ENCODE assay signal across 25 mouse cellular contexts in the genomic region with DNA sequence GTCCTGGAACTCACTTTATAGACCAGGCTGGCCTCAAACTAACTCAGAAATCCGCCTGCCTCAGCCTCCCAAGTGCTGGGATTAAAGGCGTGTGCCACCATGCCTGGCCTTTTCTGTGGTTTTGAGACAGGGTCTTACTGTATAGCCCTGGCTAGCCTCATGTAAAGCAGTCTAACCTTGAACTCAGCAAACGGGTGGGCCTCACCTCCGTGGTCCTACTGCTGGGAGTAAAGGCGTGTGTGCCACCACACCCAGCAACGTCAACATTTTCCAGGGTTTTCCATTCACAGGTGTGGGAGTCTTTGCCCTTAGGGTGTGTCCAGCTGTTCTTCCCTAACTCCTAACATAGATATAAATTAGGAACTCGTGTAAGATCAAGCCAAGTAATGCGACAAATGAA. TPM values are rescaled to one million over a fixed set of nuclear protein-coding genes. Genes with fewer than 3 reads are reported as not detected.
DNase-seq lines count a peak whose midpoint lies in the region; ATAC-seq lines count a peak whose summit lies in the region.
"Had no signal": no experiment of that assay in that cellular context is flagged by ENCODE, and none has a peak within 500 bp of the region (broad histone marks: within the 10 kb centered on the region; RNA-seq: fewer than 3 reads in every experiment).

No protein-coding gene starts in this region.

- H3K36me3 ChIP-seq in heart, embryonic 12.5 days = no peaks in the 10 kb centered on the region
- no peaks in the 10 kb centered on the region for H3K36me3 ChIP-seq in liver, embryonic 11.5 days (ENCODE audit: control insufficient read depth, insufficient read depth, low read length)
- H3K36me3 ChIP-seq: embryonic facial prominence, embryonic 13.5 days; embryonic facial prominence, embryonic 15.5 days; forebrain, embryonic 10.5 days; forebrain, embryonic 12.5 days had no signal

- no peak for ATAC-seq in heart, embryonic 12.5 days (ENCODE audit: insufficient number of reproducible peaks, low FRiP score)
- ATAC-seq in liver, embryonic 11.5 days (replicated peaks; ENCODE audit: low FRiP score) = no peak
- ATAC-seq: CD4-positive, CD25-positive, alpha-beta regulatory T cell, adult 4 months; forebrain, embryonic 14.5 days; forebrain, embryonic 16.5 days had no signal

- no peak overlapping the region for H3K27ac ChIP-seq in heart, embryonic 12.5 days (ENCODE audit: poor library complexity, severe bottlenecking)
- no peak overlapping the region for H3K27ac ChIP-seq in liver, embryonic 11.5 days (ENCODE audit: low read depth, low read length)
- H3K27ac ChIP-seq: embryonic facial prominence, embryonic 13.5 days; embryonic facial prominence, embryonic 15.5 days; forebrain, embryonic 10.5 days; forebrain, embryonic 12.5 days had no signal

- H3K4me3 ChIP-seq in heart, embryonic 12.5 days = no peak overlapping the region
- no peak overlapping the region for H3K4me3 ChIP-seq in liver, embryonic 11.5 days (ENCODE audit: low read depth, low read length)
- H3K4me3 ChIP-seq: embryonic facial prominence, embryonic 13.5 days; embryonic facial prominence, embryonic 15.5 days; erythroblast, embryonic 14.5 days; forebrain, embryonic 10.5 days; forebrain, embryonic 12.5 days had no signal

- peak; percentile 74 for DNase-seq in heart, adult 11 months
- DNase-seq in ES-CJ7 (ENCODE audit: low read depth, low spot score) (peak; percentile 66), ZHBTc4 (ENCODE audit: low read depth, low spot score) (peak; percentile 22)
- DNase-seq in liver, embryonic 11.5 days (ENCODE audit: low spot score) = no peak
- DNase-seq: adrenal gland, adult 2 months; adrenal gland, postnatal 10 days; adrenal gland, postnatal 25 days; B cell, adult 2 months; cerebellum, adult 11 months; cerebellum, adult 18-20 months; cerebellum, adult 8-10 months; cerebellum, adult 9-11 months; cerebellum, postnatal 14 days; cerebellum, postnatal 36 days; embryo, embryonic 11 days had no signal

- WGBS in heart, embryonic 12.5 days = 88% methylated on average over 8 of the region's 8 CpGs
- WGBS in liver, embryonic 11.5 days = 85% methylated on average over 8 of the region's 8 CpGs

- no peak overlapping the region for H3K4me2 ChIP-seq in heart, embryonic 12.5 days
- H3K4me2 ChIP-seq in liver, embryonic 11.5 days = no peak overlapping the region
- H3K4me2 ChIP-seq: embryonic facial prominence, embryonic 13.5 days; embryonic facial prominence, embryonic 15.5 days; forebrain, embryonic 12.5 days had no signal

- H3K9me3 ChIP-seq in heart, embryonic 12.5 days (replicated peaks) = 0 out of 2 replicates have a peak, but pooled peaks cover 2% of the 10 kb centered on the region
- no peaks in the 10 kb centered on the region for H3K9me3 ChIP-seq in liver, embryonic 11.5 days (ENCODE audit: control insufficient read depth, low read length)
- H3K9me3 ChIP-seq: embryonic facial prominence, embryonic 13.5 days; embryonic facial prominence, embryonic 15.5 days; forebrain, embryonic 10.5 days had no signal

- H3K4me1 ChIP-seq in heart, embryonic 12.5 days (replicated peaks) = peaks cover 4% of the 10 kb centered on the region; the same call in 1 of the 2 replicates
- H3K4me1 ChIP-seq in liver, embryonic 11.5 days (replicated peaks; ENCODE audit: control insufficient read depth, insufficient read depth, low read length) = no peaks in the 10 kb centered on the region
- H3K4me1 ChIP-seq: embryonic facial prominence, embryonic 13.5 days; embryonic facial prominence, embryonic 15.5 days; forebrain, embryonic 10.5 days; forebrain, embryonic 12.5 days had no signal

- no peak overlapping the region for H3K9ac ChIP-seq in heart, embryonic 12.5 days
- H3K9ac ChIP-seq in liver, embryonic 11.5 days (ENCODE audit: low read depth, low read length) = no peak overlapping the region
- H3K9ac ChIP-seq: embryonic facial prominence, embryonic 13.5 days; embryonic facial prominence, embryonic 15.5 days; forebrain, embryonic 12.5 days had no signal

- no peaks in the 10 kb centered on the region for H3K27me3 ChIP-seq in heart, embryonic 12.5 days (replicated peaks)
- no peaks in the 10 kb centered on the region for H3K27me3 ChIP-seq in liver, embryonic 11.5 days (replicated peaks; ENCODE audit: control insufficient read depth, insufficient read depth, low read length)
- H3K27me3 ChIP-seq: CH12.LX; embryonic facial prominence, embryonic 13.5 days; embryonic facial prominence, embryonic 15.5 days; forebrain, embryonic 12.5 days had no signal

RNA-seq across cellular contexts. Expression of a gene that starts 36.7 kb away (rescaled TPM):
- polyA plus RNA-seq in heart, embryonic 12.5 days (2016; fragmentation: Nextera tagmentation; extraction: Ambion mirVana) = 6.8 TPM in 2 replicates
- polyA plus RNA-seq in liver, embryonic 11.5 days (2014; fragmentation: Nextera tagmentation; extraction: Ambion mirVana) = 3.4 TPM in 2 replicates

RNA-seq across cellular contexts. Expression of a gene that starts 50.7 kb away (rescaled TPM):
- 22.9 and 23.1 TPM in 2 replicates for polyA plus RNA-seq in heart, embryonic 12.5 days (2016; fragmentation: Nextera tagmentation; extraction: Ambion mirVana)
- 65.7 and 68.8 TPM in 2 replicates for polyA plus RNA-seq in liver, embryonic 11.5 days (2014; fragmentation: Nextera tagmentation; extraction: Ambion mirVana)

RNA-seq across cellular contexts. Expression of a gene that starts 50.8 kb away (rescaled TPM):
- polyA plus RNA-seq in heart, embryonic 12.5 days (2016; fragmentation: Nextera tagmentation; extraction: Ambion mirVana) = 2.4 and 3.0 TPM in 2 replicates
- polyA plus RNA-seq in liver, embryonic 11.5 days (2014; fragmentation: Nextera tagmentation; extraction: Ambion mirVana) = 4.6 and 4.8 TPM in 2 replicates
